ENCODE assay signal across 26 mouse cellular contexts in the genomic region with DNA sequence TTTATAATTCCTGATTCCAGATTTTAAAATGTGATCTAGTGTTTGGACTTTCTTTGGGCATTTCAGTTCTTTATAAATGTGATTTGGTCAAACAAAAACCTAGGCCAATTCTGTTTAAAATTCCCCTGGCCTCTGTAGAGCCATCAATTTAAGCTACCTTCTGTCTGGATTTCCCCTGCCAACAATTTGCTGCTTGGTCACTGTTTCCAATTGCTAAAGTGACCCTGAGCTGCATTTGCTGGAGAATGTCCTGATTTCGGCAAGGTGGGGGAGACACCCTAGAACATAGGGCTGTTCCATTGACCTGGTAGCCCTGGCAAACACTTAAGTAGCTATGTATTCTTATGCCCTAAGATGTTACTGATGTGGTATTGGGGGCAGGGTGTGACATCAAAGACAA.
"Had no signal": no experiment of that assay in that cellular context is flagged by ENCODE, and none has a peak within 500 bp of the region (broad histone marks: within the 10 kb centered on the region; RNA-seq: fewer than 3 reads in every experiment).

No protein-coding gene starts in this region.

- DNase-seq: gastrocnemius, adult 2 months; gastrocnemius, postnatal 10 days; gastrocnemius, postnatal 25 days; heart, adult 2 months; heart, postnatal 10 days; heart, postnatal 4 days; kidney, adult 18-20 months; kidney, postnatal 10 days; kidney, postnatal 25 days; kidney, postnatal 4 days; liver; liver, embryonic 13.5 days had no signal

- H3K9ac ChIP-seq: heart, embryonic 12.5 days; hindbrain, embryonic 12.5 days; hindbrain, embryonic 14.5 days; intestine, embryonic 15.5 days; limb, embryonic 12.5 days; liver, embryonic 13.5 days; liver, embryonic 15.5 days had no signal

- H3K27me3 ChIP-seq: heart, embryonic 12.5 days; hindbrain, embryonic 12.5 days; intestine, embryonic 15.5 days; limb, embryonic 12.5 days; liver, embryonic 13.5 days; liver, embryonic 15.5 days had no signal

- H3K4me1 ChIP-seq: heart, embryonic 12.5 days; hindbrain, embryonic 10.5 days; hindbrain, embryonic 12.5 days; intestine, embryonic 15.5 days; limb, embryonic 10.5 days; limb, embryonic 12.5 days; liver, embryonic 13.5 days; liver, embryonic 15.5 days had no signal

- H3K4me2 ChIP-seq: heart, embryonic 12.5 days; hindbrain, embryonic 12.5 days; hindbrain, embryonic 14.5 days; intestine, embryonic 15.5 days; limb, embryonic 12.5 days; liver, embryonic 11.5 days; liver, embryonic 13.5 days; liver, embryonic 15.5 days had no signal

- ATAC-seq: hindbrain, embryonic 16.5 days; inflammation-experienced regulatory T-cells, adult 6 months; intestine, embryonic 15.5 days; intestine, postnatal 0 days had no signal

- H3K27ac ChIP-seq: gastrocnemius, adult 2 months; heart, adult 2 months; hindbrain, embryonic 10.5 days; hindbrain, embryonic 12.5 days; hindbrain, embryonic 14.5 days; intestine, embryonic 15.5 days; layer of hippocampus, adult 2 months; left cerebral cortex, adult 2 months; limb, embryonic 10.5 days; limb, embryonic 12.5 days; liver, embryonic 13.5 days; liver, embryonic 15.5 days had no signal

- H3K9me3 ChIP-seq: heart, embryonic 12.5 days; hindbrain, embryonic 10.5 days; hindbrain, embryonic 12.5 days; intestine, embryonic 15.5 days; limb, embryonic 10.5 days; limb, embryonic 12.5 days; liver, embryonic 13.5 days; liver, embryonic 15.5 days had no signal

- H3K36me3 ChIP-seq: heart, embryonic 12.5 days; hindbrain, embryonic 10.5 days; hindbrain, embryonic 12.5 days; intestine, embryonic 15.5 days; limb, embryonic 10.5 days; limb, embryonic 12.5 days; liver, embryonic 13.5 days; liver, embryonic 15.5 days had no signal

- H3K4me3 ChIP-seq: gastrocnemius, adult 2 months; heart, adult 2 months; heart, embryonic 12.5 days; hindbrain, embryonic 10.5 days; hindbrain, embryonic 12.5 days; intestine, embryonic 15.5 days; layer of hippocampus, adult 2 months; left cerebral cortex, adult 2 months; limb, embryonic 10.5 days; limb, embryonic 12.5 days; liver, embryonic 13.5 days; liver, embryonic 15.5 days had no signal
